Mouse (Mus musculus): ENCODE results near the gene Prps1. TPM values are rescaled to one million over a fixed set of nuclear protein-coding genes. Genes with fewer than 3 reads are reported as not detected.

Gene Prps1
- total and polyA plus RNA-seq, 2 experiments from 2014 or later = 42.1 to 83.7 TPM

- Histone ChIP-seq H3K9me3 (ENCODE audit: low read length) (no peaks in the 10 kb centered on the region), H3K9ac (replicated peaks; ENCODE audit: low read length) (no peak overlapping the region), H3K27me3 (ENCODE audit: insufficient read depth, low read length) (no peaks in the 10 kb centered on the region), H3K4me2 (ENCODE audit: low read depth, low read length) (peak overlapping the region; percentile 47), H3K27ac (peak overlapping the region; percentile 48; the same call in 1 of the 2 replicates), H3K36me3 (ENCODE audit: insufficient read depth, low read length) (no peaks in the 10 kb centered on the region), H3K4me1 (ENCODE audit: insufficient read depth, low read length) (no peaks in the 10 kb centered on the region), H3K4me3 (ENCODE audit: low read length) (peak overlapping the region; percentile 18; the same call in 1 of the 2 replicates)
- 29% methylated on average over 25 of the region's 25 CpGs for WGBS
- DNase-seq (ENCODE audit: low spot score) (peak; percentile 78), ATAC-seq (peak; percentile 95)
- no peak for TF ChIP-seq CTCF (IDR thresholded peaks at IDR 0.05; ENCODE audit: low read depth)
Measured at GRCm38 (mm10) chrX:140520146-140521102, 64.0 kb downstream of the Prps1 start.

DNA sequence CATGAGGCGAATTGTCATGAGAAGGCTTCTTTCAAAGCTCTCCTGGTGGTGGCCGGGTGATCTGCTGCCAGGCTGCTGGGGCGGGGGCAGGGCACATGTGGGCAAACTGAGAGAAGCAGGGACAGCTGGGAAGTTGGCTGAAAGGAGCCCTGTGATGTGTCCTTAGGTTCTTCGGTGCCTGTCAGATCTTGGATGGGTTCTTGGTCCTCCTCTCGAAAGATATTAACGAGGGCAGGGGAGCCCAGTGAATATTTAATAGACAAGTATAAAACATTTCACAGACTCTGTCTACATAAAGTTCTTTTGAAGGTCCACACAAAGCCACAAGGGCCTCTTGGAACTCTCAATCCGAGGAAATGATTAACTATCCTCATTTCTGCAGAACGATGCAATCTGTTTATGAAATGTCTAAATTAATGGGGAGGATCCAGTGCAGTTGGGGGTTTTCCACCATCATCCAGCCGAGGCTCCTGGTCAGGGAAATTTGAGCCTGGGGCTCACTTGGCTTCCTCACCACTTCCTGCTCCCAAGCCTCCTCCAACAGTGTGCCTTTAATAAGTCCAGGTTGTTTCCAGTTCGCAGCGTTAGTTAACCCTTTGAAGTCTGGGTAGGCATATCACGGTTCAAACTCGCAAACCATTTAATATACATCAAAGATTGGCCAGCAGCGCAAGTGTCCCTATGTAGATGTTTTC is 65.8 kb downstream of the Prps1 start:
- ATAC-seq (no peak), DNase-seq (ENCODE audit: low spot score) (no peak)
- Histone ChIP-seq H3K4me3 (ENCODE audit: low read length) (no peak overlapping the region), H3K4me1 (ENCODE audit: insufficient read depth, low read length) (no peaks in the 10 kb centered on the region), H3K36me3 (ENCODE audit: insufficient read depth, low read length) (no peaks in the 10 kb centered on the region), H3K9ac (replicated peaks; ENCODE audit: low read length) (no peak overlapping the region), H3K4me2 (ENCODE audit: low read depth, low read length) (no peak overlapping the region), H3K27ac (no peak overlapping the region), H3K27me3 (ENCODE audit: insufficient read depth, low read length) (no peaks in the 10 kb centered on the region), H3K9me3 (ENCODE audit: low read length) (no peaks in the 10 kb centered on the region)
- no peak for TF ChIP-seq CTCF (IDR thresholded peaks at IDR 0.05; ENCODE audit: low read depth)
- 66% methylated on average over 14 of the region's 14 CpGs for WGBS

DNA sequence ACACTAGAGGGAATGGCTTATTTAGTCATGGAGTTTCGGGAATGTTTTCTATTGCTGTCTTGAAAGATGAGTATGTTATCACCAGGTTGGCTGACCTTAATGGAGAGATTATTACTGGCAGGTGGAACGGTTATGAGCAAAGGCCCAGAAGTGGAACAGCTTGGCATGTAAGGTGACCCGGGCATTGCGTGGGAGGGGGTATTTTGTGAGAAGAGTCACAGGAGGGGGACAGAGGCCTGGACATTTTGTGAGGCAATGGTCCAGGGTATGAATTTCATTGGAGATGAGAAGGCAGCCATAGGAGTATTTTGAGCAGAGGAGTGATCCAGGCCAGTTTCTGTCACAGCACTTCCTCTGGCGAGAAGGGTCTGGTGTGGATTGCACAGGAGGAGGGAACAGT is 67.8 kb downstream of the Prps1 start:
- no peak for TF ChIP-seq CTCF (IDR thresholded peaks at IDR 0.05; ENCODE audit: low read depth)
- H3K4me1 ChIP-seq (ENCODE audit: insufficient read depth, low read length) = no peaks in the 10 kb centered on the region
- H3K27me3 ChIP-seq (ENCODE audit: insufficient read depth, low read length) = no peaks in the 10 kb centered on the region
- no peak overlapping the region for H3K4me3 ChIP-seq (ENCODE audit: low read length)
- H3K9ac ChIP-seq (replicated peaks; ENCODE audit: low read length) = no peak overlapping the region
- no peak overlapping the region for H3K27ac ChIP-seq
- no peak for ATAC-seq
- DNase-seq (ENCODE audit: low spot score) = no peak
- no peaks in the 10 kb centered on the region for H3K36me3 ChIP-seq (ENCODE audit: insufficient read depth, low read length)
- no peaks in the 10 kb centered on the region for H3K9me3 ChIP-seq (ENCODE audit: low read length)
- 91% methylated on average over 5 of the region's 5 CpGs for WGBS
- no peak overlapping the region for H3K4me2 ChIP-seq (ENCODE audit: low read depth, low read length)

Other genes with a start within 250 kb of the Prps1 start
- 13.3 and 15.6 TPM in 2 replicates for gene Frmpd3, start 114.3 kb upstream of the Prps1 start, total RNA-seq (2014; rRNA removed)
- 3.2 and 3.9 TPM in 2 replicates for gene Frmpd3, start 114.3 kb upstream of the Prps1 start, polyA plus RNA-seq (2015; fragmentation: Nextera tagmentation; extraction: Ambion mirVana)
- 102 and 112 TPM in 2 replicates for gene Tsc22d3, start 144.0 kb downstream of the Prps1 start, total RNA-seq (2014; rRNA removed)
- gene Tsc22d3, start 144.0 kb downstream of the Prps1 start, polyA plus RNA-seq (2015; fragmentation: Nextera tagmentation; extraction: Ambion mirVana) = 114 and 117 TPM in 2 replicates
- gene Mid2, start 208.0 kb downstream of the Prps1 start, total RNA-seq (2014; rRNA removed) = 26.3 and 34.9 TPM in 2 replicates
- gene Mid2, start 208.0 kb downstream of the Prps1 start, polyA plus RNA-seq (2015; fragmentation: Nextera tagmentation; extraction: Ambion mirVana) = 4.5 and 4.6 TPM in 2 replicates